Mouse (Mus musculus): ENCODE measurements around the gene Dleu7. TPM values are rescaled to one million over a fixed set of nuclear protein-coding genes. Genes with fewer than 3 reads are reported as not detected.
A peak's percentile ranks its signal among the peaks of the same experiment; 100 is the strongest.

Dleu7 gene
- total RNA-seq, 1 experiment from 2014 or later: 2.0 TPM

GRCm38 (mm10) chr14:62235214-62235613, 57.6 kb downstream of the Dleu7 start:
- no peak for ATAC-seq (replicated peaks in 1 of 2; ENCODE audit: insufficient read depth in 1 of 2, low FRiP score in 2 of 2, low TSS enrichment in 1 of 2, low read depth in 1 of 2, poor library complexity in 2 of 2, severe bottlenecking in 2 of 2)

- no peak for ATAC-seq (replicated peaks in 1 of 2; ENCODE audit: insufficient read depth in 1 of 2, low FRiP score in 2 of 2, low TSS enrichment in 1 of 2, low read depth in 1 of 2, poor library complexity in 2 of 2, severe bottlenecking in 2 of 2)
Observed at GRCm38 (mm10) chr14:62230968-62231367, 61.9 kb downstream of the Dleu7 start.

- no peak for ATAC-seq (replicated peaks in 1 of 2; ENCODE audit: insufficient read depth in 1 of 2, low FRiP score in 2 of 2, low TSS enrichment in 1 of 2, low read depth in 1 of 2, poor library complexity in 2 of 2, severe bottlenecking in 2 of 2)
Observed at GRCm38 (mm10) chr14:62227101-62227500, 65.7 kb downstream of the Dleu7 start.

DNA sequence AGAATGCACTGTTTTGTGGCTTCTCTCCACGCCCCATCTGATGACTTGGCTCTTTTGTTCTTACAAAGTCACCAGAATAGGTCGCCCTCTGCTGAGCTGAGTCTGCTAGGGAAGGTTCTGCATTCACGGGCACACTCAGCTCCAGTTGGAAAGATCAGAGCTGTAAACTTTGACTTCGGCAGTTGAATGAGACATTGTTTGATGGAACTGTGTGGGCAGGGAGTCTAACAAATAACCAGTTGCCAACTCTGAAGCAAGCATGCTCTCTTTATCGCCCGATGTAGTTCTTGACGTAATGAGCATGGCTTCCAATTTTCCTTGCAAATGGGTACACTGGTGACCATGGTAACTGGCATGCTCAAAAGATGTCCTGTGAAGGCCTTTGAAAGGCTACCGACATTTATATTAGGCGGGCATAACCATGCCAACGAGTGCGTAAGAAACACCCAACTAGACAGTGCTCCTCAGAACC, 66.2 kb downstream of the Dleu7 start:
- ATAC-seq (replicated peaks in 1 of 2; ENCODE audit: insufficient read depth in 1 of 2, low FRiP score in 2 of 2, low TSS enrichment in 1 of 2, low read depth in 1 of 2, poor library complexity in 2 of 2, severe bottlenecking in 2 of 2): peak in 1 of 2 experiments; percentile 53; a peak in 1 of 4 replicates

Other genes starting within 250 kb of the Dleu7 start
- 57.4 and 60.7 TPM in 2 replicates for gene Rnaseh2b, start 458 bp downstream of the Dleu7 start, total RNA-seq (2017)
- gene Gucy1b2, start 163.2 kb upstream of the Dleu7 start, total RNA-seq (2017): not detected in 2 replicates